Mouse (Mus musculus): ENCODE data around the gene Olfr1434. TPM values are rescaled to one million over a fixed set of nuclear protein-coding genes. Genes with fewer than 3 reads are reported as not detected.
"Not testable (repeated sequence)": the region's sequence is repeated elsewhere in the genome, so short reads cannot be mapped to it uniquely, and the experiment has no call there.

Gene Olfr1434
- polyA plus RNA-seq (2012; rRNA removed), result not detected in 2 replicates

DNA sequence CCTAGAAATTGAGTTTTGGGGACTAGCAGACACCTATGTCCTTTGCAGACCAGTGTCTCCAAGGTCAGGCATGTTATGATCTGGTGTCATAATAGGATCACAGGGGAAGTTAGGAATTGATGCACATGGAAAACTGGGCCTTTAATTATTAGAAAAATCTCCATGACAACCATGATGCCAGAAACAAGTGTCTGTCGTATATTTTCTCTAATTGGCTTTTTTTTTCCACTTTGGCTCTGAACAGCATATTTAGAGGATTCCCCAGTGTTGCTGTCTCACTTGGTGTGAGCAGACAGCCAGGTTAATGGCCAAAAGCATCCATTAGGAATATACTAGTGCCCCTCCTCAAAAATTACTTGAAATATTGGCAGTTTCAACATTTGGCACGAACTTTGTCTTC, at the start of gene Olfr1434:
Gene Olfr1434 (plus strand): TSS at position 301 of the 400 bp plus-strand sequence.
- TF ChIP-seq CTCF (IDR thresholded peaks at IDR 0.05; ENCODE audit: borderline replicate concordance, insufficient read depth, low read depth, low read length), result no peak
- no peak for TF ChIP-seq POLR2A (IDR thresholded peaks at IDR 0.05; ENCODE audit: borderline replicate concordance, insufficient read depth, low read length)
- 44% methylated on average over 2 of the region's 2 CpGs for WGBS

GRCm38 (mm10) chr19:12232496-12232895, 47.2 kb upstream of the Olfr1434 start, which contains the start of gene Olfr1432:
TSS of gene Olfr1432 (minus strand) at chr19:12232596.
- H3K27me3 ChIP-seq (ENCODE audit: control insufficient read depth, insufficient read depth, low read length); H3K27ac ChIP-seq (ENCODE audit: insufficient read depth, low read length); H3K4me1 ChIP-seq (ENCODE audit: control insufficient read depth, insufficient read depth, low read length); DNase-seq; H3K4me3 ChIP-seq (replicated peaks; ENCODE audit: insufficient read depth, low read depth, low read length): not testable (repeated sequence)

More for the DNA sequence above, at the start of gene Olfr1434:
- Histone ChIP-seq H3K4me3 (replicated peaks; ENCODE audit: insufficient read depth, low read depth, low read length) (no peak within 1 kb of the TSS), H3K27me3 (ENCODE audit: control insufficient read depth, insufficient read depth, low read length) (no peaks in the 10 kb centered on the region), H3K4me1 (ENCODE audit: control insufficient read depth, insufficient read depth, low read length) (no peaks in the 10 kb centered on the region), H3K27ac (ENCODE audit: insufficient read depth, low read length) (no peak within 1 kb of the TSS)
- no peak for DNase-seq

GRCm38 (mm10) chr19:12241559-12241958, 38.1 kb upstream of the Olfr1434 start, which contains the start of gene Olfr262:
TSS of gene Olfr262 (minus strand) at chr19:12241659.
- Histone ChIP-seq H3K4me3 (replicated peaks; ENCODE audit: insufficient read depth, low read depth, low read length) (no peak within 1 kb of the TSS), H3K27ac (ENCODE audit: insufficient read depth, low read length) (no peak within 1 kb of the TSS), H3K4me1 (ENCODE audit: control insufficient read depth, insufficient read depth, low read length) (no peaks in the 10 kb centered on the region), H3K27me3 (ENCODE audit: control insufficient read depth, insufficient read depth, low read length) (no peaks in the 10 kb centered on the region)
- TF ChIP-seq CTCF (IDR thresholded peaks at IDR 0.05; ENCODE audit: borderline replicate concordance, insufficient read depth, low read depth, low read length), result no peak
- TF ChIP-seq POLR2A (IDR thresholded peaks at IDR 0.05; ENCODE audit: borderline replicate concordance, insufficient read depth, low read length), result no peak
- no peak for DNase-seq
- 77% methylated on average over 1 of the region's 1 CpGs for WGBS

GRCm38 (mm10) chr19:12260732-12261131, 18.9 kb upstream of the Olfr1434 start, which contains the start of gene Olfr235:
TSS of gene Olfr235 (plus strand) at chr19:12261032.
- no peak within 1 kb of the TSS for H3K4me3 ChIP-seq (replicated peaks; ENCODE audit: insufficient read depth, low read depth, low read length)
- WGBS, result 52% methylated on average over 1 of the region's 1 CpGs
- TF ChIP-seq CTCF (IDR thresholded peaks at IDR 0.05; ENCODE audit: borderline replicate concordance, insufficient read depth, low read depth, low read length) (no peak), POLR2A (IDR thresholded peaks at IDR 0.05; ENCODE audit: borderline replicate concordance, insufficient read depth, low read length) (no peak)
- DNase-seq, result no peak
- H3K27me3 ChIP-seq (ENCODE audit: control insufficient read depth, insufficient read depth, low read length), result no peaks in the 10 kb centered on the region
- no peaks in the 10 kb centered on the region for H3K4me1 ChIP-seq (ENCODE audit: control insufficient read depth, insufficient read depth, low read length)
- H3K27ac ChIP-seq (ENCODE audit: insufficient read depth, low read length), result no peak within 1 kb of the TSS

DNA sequence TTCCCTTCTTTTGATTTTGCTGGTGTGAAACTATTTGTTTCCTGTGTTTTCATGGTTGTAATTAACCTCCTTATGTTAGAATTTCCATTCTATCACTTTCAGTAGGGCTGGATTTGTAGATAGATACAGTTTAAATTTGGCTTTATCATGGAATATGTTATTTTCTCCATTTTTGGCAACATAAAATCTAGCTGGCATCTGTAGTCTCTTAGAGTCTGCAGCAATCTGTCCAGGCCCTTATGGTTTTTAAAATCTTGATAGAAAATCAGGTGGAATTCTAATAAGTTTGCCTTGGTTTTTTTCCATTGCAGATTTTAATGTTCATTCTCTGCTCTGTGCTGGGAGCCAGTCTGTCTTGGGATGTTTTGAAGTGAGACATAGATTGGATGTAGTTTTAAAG, 13.3 kb downstream of the Olfr1434 start:
- Histone ChIP-seq H3K4me1 (ENCODE audit: control insufficient read depth, insufficient read depth, low read length) (no peaks in the 10 kb centered on the region), H3K27ac (ENCODE audit: insufficient read depth, low read length) (no peak overlapping the region), H3K27me3 (ENCODE audit: control insufficient read depth, insufficient read depth, low read length) (no peaks in the 10 kb centered on the region), H3K4me3 (replicated peaks; ENCODE audit: insufficient read depth, low read depth, low read length) (no peak overlapping the region)
- DNase-seq, result no peak
- no peak for TF ChIP-seq POLR2A (IDR thresholded peaks at IDR 0.05; ENCODE audit: borderline replicate concordance, insufficient read depth, low read length)
- TF ChIP-seq CTCF (IDR thresholded peaks at IDR 0.05; ENCODE audit: borderline replicate concordance, insufficient read depth, low read depth, low read length), result no peak

DNA sequence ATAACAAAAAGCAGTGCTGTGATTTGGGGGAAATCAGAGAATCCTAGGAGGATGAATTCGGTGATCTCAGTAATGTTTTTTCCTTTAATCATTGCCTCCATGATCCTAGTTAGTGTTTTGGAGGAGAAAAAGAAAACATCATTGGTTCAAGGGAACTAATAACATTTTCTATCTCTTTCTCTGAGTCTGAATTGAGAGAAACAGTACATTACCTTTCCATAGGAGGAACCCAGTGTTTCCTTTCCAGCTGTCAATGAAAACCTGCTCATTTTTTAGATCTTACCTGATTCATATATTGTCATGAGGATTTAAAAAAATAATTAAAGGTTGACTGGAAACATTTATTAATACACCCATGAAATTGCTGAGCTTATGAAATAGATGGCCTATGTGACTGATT, 19.4 kb downstream of the Olfr1434 start, which contains the start of gene Olfr1436:
Gene Olfr1436 (minus strand): TSS at position 101 of the 400 bp plus-strand sequence.
- not testable (repeated sequence) for H3K4me3 ChIP-seq (replicated peaks; ENCODE audit: insufficient read depth, low read depth, low read length); H3K27ac ChIP-seq (ENCODE audit: insufficient read depth, low read length); H3K4me1 ChIP-seq (ENCODE audit: control insufficient read depth, insufficient read depth, low read length); H3K27me3 ChIP-seq (ENCODE audit: control insufficient read depth, insufficient read depth, low read length); DNase-seq
- 74% methylated on average over 1 of the region's 1 CpGs for WGBS

GRCm38 (mm10) chr19:12325001-12325400, 45.3 kb downstream of the Olfr1434 start, which contains the start of gene Olfr1437:
TSS of gene Olfr1437 (minus strand) at chr19:12325101.
- TF ChIP-seq POLR2A (IDR thresholded peaks at IDR 0.05; ENCODE audit: borderline replicate concordance, insufficient read depth, low read length) (no peak), CTCF (IDR thresholded peaks at IDR 0.05; ENCODE audit: borderline replicate concordance, insufficient read depth, low read depth, low read length) (no peak)
- 82% methylated on average over 2 of the region's 2 CpGs for WGBS
- H3K4me3 ChIP-seq (replicated peaks; ENCODE audit: insufficient read depth, low read depth, low read length), result no peak within 1 kb of the TSS

More at GRCm38 (mm10) chr19:12325001-12325400, 45.3 kb downstream of the Olfr1434 start, which contains the start of gene Olfr1437:
- no peak for DNase-seq
- H3K4me1 ChIP-seq (ENCODE audit: control insufficient read depth, insufficient read depth, low read length), result no peaks in the 10 kb centered on the region
- no peaks in the 10 kb centered on the region for H3K27me3 ChIP-seq (ENCODE audit: control insufficient read depth, insufficient read depth, low read length)
- no peak within 1 kb of the TSS for H3K27ac ChIP-seq (ENCODE audit: insufficient read depth, low read length)

Other genes with a start within 250 kb of the Olfr1434 start
- gene Olfr1423, start 238.5 kb upstream of the Olfr1434 start, polyA plus RNA-seq (2012; rRNA removed), result not detected in 2 replicates
- not detected in 2 replicates for gene Olfr1424, start 217.2 kb upstream of the Olfr1434 start, polyA plus RNA-seq (2012; rRNA removed)
- not detected in 2 replicates for gene Olfr1425, start 202.1 kb upstream of the Olfr1434 start, polyA plus RNA-seq (2012; rRNA removed)
- not detected in 2 replicates for gene Olfr1426, start 187.8 kb upstream of the Olfr1434 start, polyA plus RNA-seq (2012; rRNA removed)
- gene Olfr1427, start 176.5 kb upstream of the Olfr1434 start, polyA plus RNA-seq (2012; rRNA removed), result not detected in 2 replicates
- gene Olfr1428, start 164.0 kb upstream of the Olfr1434 start, polyA plus RNA-seq (2012; rRNA removed), result not detected in 2 replicates
- gene Olfr76, start 156.7 kb upstream of the Olfr1434 start, polyA plus RNA-seq (2012; rRNA removed), result not detected in 2 replicates
- gene Olfr1555-ps1, start 109.7 kb upstream of the Olfr1434 start, polyA plus RNA-seq (2012; rRNA removed), result not detected in 2 replicates
- not detected in 2 replicates for gene Olfr1431, start 79.2 kb upstream of the Olfr1434 start, polyA plus RNA-seq (2012; rRNA removed)
- gene Olfr1432, start 47.3 kb upstream of the Olfr1434 start, polyA plus RNA-seq (2012; rRNA removed), result not detected in 2 replicates
- gene Olfr262, start 38.2 kb upstream of the Olfr1434 start, polyA plus RNA-seq (2012; rRNA removed), result not detected in 2 replicates
- 0.07 TPM in 1 of 2 replicates, not detected in the other for gene Olfr235, start 18.8 kb upstream of the Olfr1434 start, polyA plus RNA-seq (2012; rRNA removed)
- gene Olfr1436, start 19.3 kb downstream of the Olfr1434 start, polyA plus RNA-seq (2012; rRNA removed), result not detected in 2 replicates
- gene Olfr1437, start 45.2 kb downstream of the Olfr1434 start, polyA plus RNA-seq (2012; rRNA removed), result not detected in 2 replicates
- not detected in 2 replicates for gene Olfr1438-ps1, start 56.1 kb downstream of the Olfr1434 start, polyA plus RNA-seq (2012; rRNA removed)
- gene Olfr1440, start 107.4 kb downstream of the Olfr1434 start, polyA plus RNA-seq (2012; rRNA removed), result not detected in 2 replicates
- not detected in 2 replicates for gene Olfr1441, start 137.6 kb downstream of the Olfr1434 start, polyA plus RNA-seq (2012; rRNA removed)
- not detected in 2 replicates for gene Pfpl, start 148.1 kb downstream of the Olfr1434 start, polyA plus RNA-seq (2012; rRNA removed)
- 3.3 and 3.6 TPM in 2 replicates for gene Mpeg1, start 180.9 kb downstream of the Olfr1434 start, polyA plus RNA-seq (2012; rRNA removed)
- gene Dtx4, start 221.6 kb downstream of the Olfr1434 start, polyA plus RNA-seq (2012; rRNA removed), result 11.4 and 11.5 TPM in 2 replicates

Measured in cerebellum, adult 2 months (tissue).